Mouse (Mus musculus) E14TG2a.4 (cell line): ENCODE data around the gene Ralgapa2.

Experiments
- CTCF ChIP-seq: conservative IDR thresholded peaks from 2 replicates; pipeline ENCODE4 v1.5.1; 2014; ENCODE audit warnings: low read length
- NANOG ChIP-seq: IDR thresholded peaks from 2 replicates; pipeline ENCODE4 v1.6.1; 2014; ENCODE audit warnings: borderline replicate concordance, low read length, mixed read lengths

DNA sequence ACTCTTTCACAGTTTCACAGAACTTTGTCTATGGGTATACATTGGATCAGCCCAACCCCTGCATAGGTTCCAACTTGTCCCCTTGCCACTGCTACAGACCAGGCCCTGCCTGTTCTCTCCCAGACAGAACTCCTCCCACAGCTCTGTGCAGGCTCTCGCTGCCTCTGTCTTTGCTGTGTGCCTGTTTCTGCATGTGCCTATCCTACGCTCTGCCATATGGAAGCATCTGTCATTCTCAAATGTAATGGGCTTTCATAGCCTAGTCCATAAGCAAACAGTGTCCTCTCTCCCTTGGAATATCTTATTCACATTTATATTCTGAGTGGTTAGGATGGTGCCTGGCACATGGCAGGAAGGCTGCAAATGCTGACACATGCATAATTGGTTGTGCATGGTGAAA is 202.7 kb downstream of the Ralgapa2 start:
- TF ChIP-seq NANOG (no peak), CTCF (no peak)
